Mouse (Mus musculus) midbrain, embryonic 11.5 days (tissue): Measurements from ENCODE around the gene Gm20509. TPM values are rescaled to one million over a fixed set of nuclear protein-coding genes. Genes with fewer than 3 reads are reported as not detected.
"Not testable (repeated sequence)": the region's sequence is repeated elsewhere in the genome, so short reads cannot be mapped to it uniquely, and the experiment has no call there.

Experiments used
- ATAC-seq: fragments of 200-750 bp; cut with Nextera tagmentation; 2 replicates; pipeline ENCODE4 v1.8.0; 2017; ENCODE audit warnings: moderate TSS enrichment, moderate library complexity; ENCODE audit not compliant: low FRiP score
- DNase-seq: peaks from one replicate; pipeline ENCODE4 v3.0.0; 2015; ENCODE audit warnings: low spot score; ENCODE audit errors: missing footprints
- H3K27ac ChIP-seq: fragments of 300-500 bp; sonication (generic); 2 replicates; pipeline ENCODE4 v1.5.1; 2014; ENCODE audit warnings: low read depth, low read length
- H3K27me3 ChIP-seq: fragments of 300-500 bp; sonication (generic); 2 replicates; pipeline ENCODE4 v1.6.1; 2014; ENCODE audit warnings: mild to moderate bottlenecking, low read length, moderate library complexity, mixed read lengths; ENCODE audit not compliant: control insufficient read depth, insufficient read depth
- H3K36me3 ChIP-seq: fragments of 300-500 bp; sonication (generic); 2 replicates; pipeline ENCODE4 v1.6.1; 2014; ENCODE audit warnings: mild to moderate bottlenecking, low read length, moderate library complexity, mixed read lengths; ENCODE audit not compliant: control insufficient read depth, insufficient read depth
- H3K4me1 ChIP-seq: fragments of 300-500 bp; sonication (generic); 2 replicates; pipeline ENCODE4 v1.6.1; 2014; ENCODE audit warnings: low read length; ENCODE audit not compliant: control insufficient read depth, insufficient read depth
- H3K4me2 ChIP-seq: fragments of 300-500 bp; sonication (generic); 2 replicates; pipeline ENCODE4 v1.6.1; 2014; ENCODE audit warnings: mild to moderate bottlenecking, moderate library complexity
- H3K4me3 ChIP-seq: fragments of 300-500 bp; sonication (generic); 2 replicates; pipeline ENCODE4 v1.5.1; 2014; ENCODE audit warnings: low read depth, low read length
- H3K9ac ChIP-seq: fragments of 300-500 bp; sonication (generic); 2 replicates; pipeline ENCODE4 v1.6.1; 2014; ENCODE audit warnings: low read length
- H3K9me3 ChIP-seq: fragments of 300-500 bp; sonication (generic); 2 replicates; pipeline ENCODE4 v1.6.1; 2016; ENCODE audit warnings: low read length; ENCODE audit not compliant: control insufficient read depth
- WGBS: fragments of 180-500 bp; shearing (Covaris S2); extraction: QIAGEN DNeasy Blood & Tissue Kit; methylation state at CpG from one replicate; pipeline ENCODE4 v1.1.7; 2014; 5-methylcytosine and 5-hydroxymethylcytosine counted together
- polyA plus RNA-seq: library from polyadenylated mRNA; unstranded; fragments of >200 nt; fragmentation: Nextera tagmentation; extraction: Ambion mirVana; gene quantifications from 2 replicates; pipeline ENCODE4 v1.2.1, GENCODE M21; 2014

Gene Gm20509
- polyA plus RNA-seq, 1 experiment from 2014 or later = not detected

- peak; percentile 98 for ATAC-seq
- peaks cover 6% of the 10 kb centered on the region; the same call in 1 of the 2 replicates for H3K4me1 ChIP-seq
- H3K9me3 ChIP-seq = no peaks in the 10 kb centered on the region
- H3K27ac ChIP-seq = peak within 1 kb of the TSS; percentile 7; the same call in 1 of the 2 replicates
- peak; percentile 96 for DNase-seq
- peaks cover 10% of the 10 kb centered on the region for H3K36me3 ChIP-seq
- no peaks in the 10 kb centered on the region for H3K27me3 ChIP-seq
- peak within 1 kb of the TSS; percentile 97 for H3K4me3 ChIP-seq
- H3K9ac ChIP-seq = peak within 1 kb of the TSS; percentile 84
- WGBS = under 1% methylated on average over 64 of the region's 64 CpGs
- peak within 1 kb of the TSS; percentile 62 for H3K4me2 ChIP-seq
Observed at GRCm38 (mm10) chr9:73112919-73113906, 10.9 kb downstream of the Gm20509 start, which contains the start of gene Rsl24d1. Gene Rsl24d1, plus strand, starts transcription at chr9:73113426.

GRCm38 (mm10) chr9:73116704-73117103, 14.4 kb downstream of the Gm20509 start:
- ATAC-seq, H3K4me2 ChIP-seq, DNase-seq, H3K27me3 ChIP-seq, H3K27ac ChIP-seq, H3K4me3 ChIP-seq, H3K9me3 ChIP-seq, H3K9ac ChIP-seq, H3K4me1 ChIP-seq: not testable (repeated sequence)
- 83% methylated on average over 6 of the region's 6 CpGs for WGBS
- H3K36me3 ChIP-seq = peaks cover 20% of the 10 kb centered on the region

- H3K27me3 ChIP-seq = no peaks in the 10 kb centered on the region
- H3K4me1 ChIP-seq = peaks cover 6% of the 10 kb centered on the region; the same call in 1 of the 2 replicates
- H3K4me2 ChIP-seq = no peak overlapping the region
- H3K9ac ChIP-seq = no peak overlapping the region
- H3K27ac ChIP-seq = no peak overlapping the region
- WGBS = 90% methylated on average over 4 of the region's 4 CpGs
- peaks cover 20% of the 10 kb centered on the region for H3K36me3 ChIP-seq
- ATAC-seq (no peak), DNase-seq (no peak)
- H3K4me3 ChIP-seq = no peak overlapping the region
- H3K9me3 ChIP-seq = no peaks in the 10 kb centered on the region
Observed at GRCm38 (mm10) chr9:73118012-73118411, 15.7 kb downstream of the Gm20509 start.

GRCm38 (mm10) chr9:73121735-73122134, 19.5 kb downstream of the Gm20509 start:
- DNase-seq = no peak
- Histone ChIP-seq H3K27ac (no peak overlapping the region), H3K27me3 (no peaks in the 10 kb centered on the region), H3K9me3 (no peaks in the 10 kb centered on the region), H3K4me2 (no peak overlapping the region), H3K4me3 (no peak overlapping the region), H3K36me3 (peaks cover 24% of the 10 kb centered on the region), H3K9ac (no peak overlapping the region), H3K4me1 (no peaks in the 10 kb centered on the region)
- 78% methylated on average over 8 of the region's 8 CpGs for WGBS
- no peak for ATAC-seq

- WGBS = 88% methylated on average over 8 of the region's 8 CpGs
- H3K4me2 ChIP-seq = no peak overlapping the region
- ATAC-seq (no peak), DNase-seq (no peak)
- H3K27ac ChIP-seq = no peak overlapping the region
- no peaks in the 10 kb centered on the region for H3K9me3 ChIP-seq
- H3K27me3 ChIP-seq = no peaks in the 10 kb centered on the region
- H3K9ac ChIP-seq = no peak overlapping the region
- 0 out of 2 replicates have a peak, but pooled peaks cover 3% of the 10 kb centered on the region for H3K4me1 ChIP-seq
- H3K4me3 ChIP-seq = no peak overlapping the region
- H3K36me3 ChIP-seq = peaks cover 14% of the 10 kb centered on the region
Observed at GRCm38 (mm10) chr9:73125043-73125570, 22.8 kb downstream of the Gm20509 start.

- Histone ChIP-seq H3K27ac (no peak overlapping the region), H3K4me2 (no peak overlapping the region), H3K9ac (no peak overlapping the region), H3K9me3 (no peaks in the 10 kb centered on the region), H3K4me1 (0 out of 2 replicates have a peak, but pooled peaks cover 3% of the 10 kb centered on the region), H3K36me3 (peaks cover 8% of the 10 kb centered on the region; the same call in 1 of the 2 replicates), H3K4me3 (no peak overlapping the region), H3K27me3 (no peaks in the 10 kb centered on the region)
- WGBS = 94% methylated on average over 2 of the region's 2 CpGs
- no peak for DNase-seq
- ATAC-seq = no peak
Observed at GRCm38 (mm10) chr9:73127457-73127856, 25.2 kb downstream of the Gm20509 start.

GRCm38 (mm10) chr9:73129875-73130274, 27.6 kb downstream of the Gm20509 start:
- no peak overlapping the region for H3K9ac ChIP-seq
- H3K27me3 ChIP-seq = no peaks in the 10 kb centered on the region
- H3K4me2 ChIP-seq = no peak overlapping the region
- H3K27ac ChIP-seq = no peak overlapping the region
- H3K4me1 ChIP-seq = 0 out of 2 replicates have a peak, but pooled peaks cover 3% of the 10 kb centered on the region
- no peaks in the 10 kb centered on the region for H3K9me3 ChIP-seq
- peaks cover 4% of the 10 kb centered on the region; the same call in 1 of the 2 replicates for H3K36me3 ChIP-seq
- DNase-seq = no peak
- ATAC-seq = no peak
- no peak overlapping the region for H3K4me3 ChIP-seq
- 65% methylated on average over 8 of the region's 8 CpGs for WGBS

- DNase-seq = peak; percentile 12
- H3K4me1 ChIP-seq = 0 out of 2 replicates have a peak, but pooled peaks cover 3% of the 10 kb centered on the region
- no peak for ATAC-seq
- no peaks in the 10 kb centered on the region for H3K27me3 ChIP-seq
- H3K4me3 ChIP-seq = no peak overlapping the region
- H3K36me3 ChIP-seq = peaks cover 2% of the 10 kb centered on the region; the same call in 1 of the 2 replicates
- H3K27ac ChIP-seq = no peak overlapping the region
- H3K4me2 ChIP-seq = no peak overlapping the region
- 89% methylated on average over 4 of the region's 4 CpGs for WGBS
- H3K9me3 ChIP-seq = no peaks in the 10 kb centered on the region
- H3K9ac ChIP-seq = no peak overlapping the region
Observed at GRCm38 (mm10) chr9:73130529-73130928, 28.3 kb downstream of the Gm20509 start.
